Mouse (Mus musculus) cerebellum, adult 9-11 months (tissue): ENCODE measurements around the gene Wscd1.
"Not testable (repeated sequence)": the region's sequence is repeated elsewhere in the genome, so short reads cannot be mapped to it uniquely, and the experiment has no call there.

Experiments
- DNase-seq: peaks from one replicate; pipeline ENCODE4 v3.0.0; 2022

Gene Wscd1

GRCm38 (mm10) chr11:71771074-71771473 lies 21.4 kb downstream of the Wscd1 start:
- DNase-seq: no peak

GRCm38 (mm10) chr11:71772056-71772455 lies 22.3 kb downstream of the Wscd1 start:
- DNase-seq: peak; percentile 37

- DNase-seq: no peak
Observed at GRCm38 (mm10) chr11:71772802-71773201, 23.1 kb downstream of the Wscd1 start.

GRCm38 (mm10) chr11:71773986-71774767 lies 24.5 kb downstream of the Wscd1 start:
- DNase-seq: no peak

GRCm38 (mm10) chr11:71775056-71775455 lies 25.3 kb downstream of the Wscd1 start:
- DNase-seq: no peak

GRCm38 (mm10) chr11:71779642-71780041 lies 29.9 kb downstream of the Wscd1 start:
- DNase-seq: no peak

- no peak for DNase-seq
Observed at GRCm38 (mm10) chr11:71781737-71782354, 32.1 kb downstream of the Wscd1 start.

GRCm38 (mm10) chr11:71785499-71785898 lies 35.8 kb downstream of the Wscd1 start:
- DNase-seq: no peak

- no peak for DNase-seq
Observed at GRCm38 (mm10) chr11:71788209-71788608, 38.5 kb downstream of the Wscd1 start.

GRCm38 (mm10) chr11:71790227-71790626 lies 40.5 kb downstream of the Wscd1 start:
- DNase-seq: no peak

GRCm38 (mm10) chr11:71799206-71799605 lies 49.5 kb downstream of the Wscd1 start:
- DNase-seq: peak; percentile 60

GRCm38 (mm10) chr11:71808521-71808920 lies 58.8 kb downstream of the Wscd1 start:
- DNase-seq: no peak

- no peak for DNase-seq
Observed at GRCm38 (mm10) chr11:71811828-71812227, 62.1 kb downstream of the Wscd1 start.

GRCm38 (mm10) chr11:71812921-71813320 lies 63.2 kb downstream of the Wscd1 start:
- no peak for DNase-seq

- DNase-seq: no peak
Observed at GRCm38 (mm10) chr11:71814511-71814910, 64.8 kb downstream of the Wscd1 start.

GRCm38 (mm10) chr11:71815326-71815725 lies 65.6 kb downstream of the Wscd1 start:
- no peak for DNase-seq

GRCm38 (mm10) chr11:71816918-71817317 lies 67.2 kb downstream of the Wscd1 start:
- no peak for DNase-seq

GRCm38 (mm10) chr11:71817341-71817740 lies 67.6 kb downstream of the Wscd1 start:
- no peak for DNase-seq

GRCm38 (mm10) chr11:71818111-71818510 lies 68.4 kb downstream of the Wscd1 start:
- no peak for DNase-seq

GRCm38 (mm10) chr11:71819901-71820300 lies 70.2 kb downstream of the Wscd1 start:
- DNase-seq: no peak

- no peak for DNase-seq
Observed at GRCm38 (mm10) chr11:71820847-71821246, 71.1 kb downstream of the Wscd1 start.

GRCm38 (mm10) chr11:71821526-71821925 lies 71.8 kb downstream of the Wscd1 start:
- not testable (repeated sequence) for DNase-seq

GRCm38 (mm10) chr11:71822031-71822430 lies 72.3 kb downstream of the Wscd1 start:
- DNase-seq: no peak

GRCm38 (mm10) chr11:71824971-71825370 lies 75.3 kb downstream of the Wscd1 start:
- DNase-seq: no peak
